Mouse (Mus musculus): ENCODE results near the gene Nfkb1. TPM values are rescaled to one million over a fixed set of nuclear protein-coding genes. Genes with fewer than 3 reads are reported as not detected.

The Nfkb1 gene
- total RNA-seq, 2 experiments from 2014 or later = 48.3 to 58.1 TPM

DNA sequence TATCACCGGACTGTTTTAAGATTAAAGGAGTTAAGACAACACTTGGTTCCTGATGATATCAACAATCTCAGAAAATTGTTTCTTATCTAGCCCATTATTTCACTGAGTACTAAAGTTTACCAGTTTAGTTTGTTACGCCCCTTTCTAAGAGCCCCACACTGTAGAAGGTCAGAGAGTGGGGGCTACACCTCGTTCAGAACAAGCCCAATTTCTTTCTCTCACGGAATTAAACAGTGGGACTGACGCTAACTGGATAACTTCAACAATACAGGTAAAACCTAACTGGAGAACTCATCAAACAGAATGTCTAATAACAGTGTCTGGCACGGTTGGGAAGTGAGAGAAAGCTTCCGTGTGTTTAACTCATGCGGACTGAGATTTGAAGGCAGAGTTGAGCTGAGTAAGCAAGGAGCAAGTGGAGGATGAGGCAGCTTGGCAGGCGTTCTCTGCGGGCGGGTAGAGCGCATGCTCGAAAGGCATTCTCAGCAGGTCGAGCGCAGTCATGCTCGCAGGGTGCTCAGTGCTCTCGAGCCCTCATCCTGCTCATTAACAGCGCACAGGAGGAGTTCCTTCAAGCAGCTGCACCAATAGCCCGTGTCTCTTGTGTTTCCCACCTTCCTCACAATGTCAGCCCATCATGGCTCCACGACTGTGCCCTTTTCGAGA, 60.8 kb downstream of the Nfkb1 start:
- DNase-seq = no peak

DNA sequence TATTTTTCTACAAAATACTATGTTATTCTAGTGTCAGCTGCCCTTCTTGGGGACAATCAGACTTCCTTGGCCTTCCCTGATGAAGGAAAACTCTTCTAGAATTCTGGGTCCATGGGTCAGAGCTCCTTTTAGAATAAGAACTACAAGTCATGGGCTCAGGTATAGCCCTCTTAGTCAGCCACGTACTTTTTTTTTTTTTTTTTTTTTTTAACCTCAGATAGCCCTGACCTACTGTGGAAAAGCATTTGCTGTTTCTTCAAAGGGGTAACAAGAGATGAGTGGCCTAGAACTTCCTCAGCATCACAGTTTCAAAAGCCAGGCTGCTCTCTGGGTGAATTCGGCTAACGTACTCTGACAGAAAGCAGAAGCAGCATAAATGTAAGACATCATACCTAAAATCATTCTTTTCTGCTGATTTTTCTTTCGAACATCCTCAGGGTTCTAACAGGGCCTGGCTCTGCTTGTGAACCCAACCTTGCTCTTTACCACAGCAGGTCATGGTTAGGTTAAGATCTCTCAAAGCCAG, 61.5 kb downstream of the Nfkb1 start:
- no peak for DNase-seq

DNA sequence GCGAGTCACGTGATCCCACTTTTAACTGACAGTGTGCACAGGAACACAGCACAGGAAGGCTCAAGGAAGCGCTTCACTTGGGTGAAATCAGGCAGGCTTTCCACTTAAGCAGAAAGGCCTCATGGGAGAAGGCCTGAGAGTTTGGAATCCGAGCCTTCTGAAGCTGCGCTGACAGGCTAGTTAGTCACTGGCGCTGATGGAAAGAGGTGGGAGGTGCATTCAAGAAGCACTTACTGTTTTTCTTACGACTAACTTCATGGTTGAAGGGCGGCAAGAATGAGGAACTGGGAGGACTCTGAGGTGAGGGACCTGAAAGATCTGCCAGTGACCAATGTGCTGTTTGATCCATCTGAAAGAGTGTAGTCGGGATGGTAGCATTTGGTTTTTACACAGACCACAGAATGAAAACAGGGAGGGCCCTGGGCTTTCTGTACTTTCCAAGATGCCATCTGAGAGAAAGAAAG, 62.6 kb downstream of the Nfkb1 start:
- no peak for DNase-seq

DNA sequence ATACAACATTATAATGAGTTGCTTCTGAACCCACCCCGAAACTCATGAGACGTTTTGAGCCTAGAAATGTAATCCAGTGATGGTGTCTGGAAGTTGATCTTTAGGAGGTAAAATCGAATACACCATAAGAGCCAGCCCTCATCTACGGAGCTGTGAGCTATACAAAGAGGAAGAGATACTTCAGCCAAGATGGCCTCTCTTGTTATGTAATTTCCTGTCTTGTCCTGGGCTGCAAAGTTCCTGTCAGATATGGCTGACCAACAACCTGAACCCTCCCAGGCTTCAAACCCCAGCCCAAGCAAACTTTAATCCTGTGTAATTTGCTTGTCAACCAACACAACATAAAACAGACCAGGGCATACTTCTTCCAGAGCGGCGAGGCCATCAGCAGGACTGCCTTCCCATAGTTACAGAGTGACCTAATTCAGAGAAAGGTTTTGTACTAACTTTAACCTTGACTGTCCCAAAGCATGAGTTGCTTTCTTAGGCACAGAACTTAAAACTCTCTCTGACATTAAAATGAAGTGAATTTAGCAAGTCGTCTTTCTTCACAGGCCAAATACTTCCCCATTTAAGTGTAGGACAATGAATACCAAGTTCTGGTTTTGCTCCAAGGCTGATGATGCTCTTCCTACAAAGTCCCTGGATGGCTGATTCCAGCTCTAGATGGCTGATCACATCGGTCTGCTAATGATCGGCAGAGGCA, 63.2 kb downstream of the Nfkb1 start:
- DNase-seq = no peak

DNA sequence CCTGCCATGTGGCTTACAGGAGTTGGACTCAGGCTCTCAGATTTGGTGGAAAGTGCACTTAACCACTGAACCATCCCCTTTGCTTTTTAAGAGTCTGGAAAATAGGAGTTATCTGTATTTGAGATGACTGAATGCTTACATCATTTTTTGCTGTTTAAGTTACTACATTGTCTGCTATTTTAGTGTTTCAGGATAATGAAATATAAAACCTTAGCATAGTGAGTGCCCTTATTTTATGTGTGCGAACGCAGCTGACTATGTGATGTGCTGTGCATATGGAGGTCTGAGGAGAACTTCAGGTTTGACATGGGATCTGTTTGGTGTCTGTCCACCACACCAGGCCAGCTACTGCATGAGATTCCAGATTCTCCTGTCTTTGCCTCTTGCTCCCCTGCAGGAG, 66.1 kb downstream of the Nfkb1 start:
- no peak for DNase-seq

DNA sequence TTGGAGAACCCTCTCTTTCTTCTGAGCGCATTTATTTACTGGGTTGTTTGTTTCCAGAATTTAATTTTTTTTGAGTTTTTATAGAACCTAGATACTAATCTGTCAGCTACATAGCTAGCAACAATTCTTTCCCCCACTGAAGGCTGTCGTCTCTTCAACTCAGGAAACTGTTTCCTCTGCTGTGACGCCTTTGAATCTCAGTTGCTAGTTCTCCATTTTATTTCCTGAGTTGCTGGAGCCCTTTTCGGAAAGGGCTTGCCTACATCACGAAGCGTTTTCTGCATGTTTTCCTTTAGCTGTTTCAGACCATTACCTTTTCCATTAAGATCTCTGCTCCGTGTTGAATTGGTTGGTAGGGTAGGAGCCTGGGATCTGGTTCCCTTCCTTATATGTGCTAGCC, 74.6 kb downstream of the Nfkb1 start:
- DNase-seq = no peak

DNA sequence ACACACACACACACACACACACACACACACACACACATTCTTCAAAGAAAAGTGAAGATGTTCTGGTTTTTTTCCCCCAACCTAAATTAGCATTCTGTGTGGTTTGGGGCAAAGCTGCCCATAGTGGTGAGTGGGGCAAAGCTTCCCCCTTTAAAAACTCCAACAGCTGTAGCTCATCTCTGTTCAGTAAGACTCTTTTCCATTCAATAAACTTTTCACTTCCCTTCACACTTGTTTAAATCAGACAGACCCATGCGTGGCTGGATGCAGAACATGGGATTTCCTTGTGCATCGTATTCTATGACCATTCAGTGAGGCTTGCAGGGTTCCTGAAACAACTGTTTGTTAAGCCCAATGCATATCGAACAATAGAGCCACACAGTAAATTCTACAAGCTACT, 77.0 kb downstream of the Nfkb1 start:
- no peak for DNase-seq

DNA sequence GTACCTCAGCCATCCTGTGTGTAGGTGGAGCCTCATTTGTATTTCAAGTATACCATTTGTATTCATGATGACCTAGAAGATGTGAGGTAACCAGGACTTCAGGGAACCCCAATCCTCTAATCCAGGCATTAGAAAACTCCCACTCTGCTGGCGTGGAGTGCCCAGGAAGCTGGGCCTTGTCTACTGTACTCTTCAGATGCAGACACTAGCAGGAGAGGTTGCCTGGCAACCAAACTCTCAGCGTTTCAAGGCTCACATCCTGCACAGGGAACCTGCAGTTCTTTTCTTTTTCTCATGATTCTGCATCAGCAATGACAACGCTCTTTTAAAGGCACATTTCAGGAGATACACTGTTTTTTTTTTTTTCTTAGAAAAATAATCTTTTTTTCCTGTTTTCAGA, 81.1 kb downstream of the Nfkb1 start:
- DNase-seq = no peak

DNA sequence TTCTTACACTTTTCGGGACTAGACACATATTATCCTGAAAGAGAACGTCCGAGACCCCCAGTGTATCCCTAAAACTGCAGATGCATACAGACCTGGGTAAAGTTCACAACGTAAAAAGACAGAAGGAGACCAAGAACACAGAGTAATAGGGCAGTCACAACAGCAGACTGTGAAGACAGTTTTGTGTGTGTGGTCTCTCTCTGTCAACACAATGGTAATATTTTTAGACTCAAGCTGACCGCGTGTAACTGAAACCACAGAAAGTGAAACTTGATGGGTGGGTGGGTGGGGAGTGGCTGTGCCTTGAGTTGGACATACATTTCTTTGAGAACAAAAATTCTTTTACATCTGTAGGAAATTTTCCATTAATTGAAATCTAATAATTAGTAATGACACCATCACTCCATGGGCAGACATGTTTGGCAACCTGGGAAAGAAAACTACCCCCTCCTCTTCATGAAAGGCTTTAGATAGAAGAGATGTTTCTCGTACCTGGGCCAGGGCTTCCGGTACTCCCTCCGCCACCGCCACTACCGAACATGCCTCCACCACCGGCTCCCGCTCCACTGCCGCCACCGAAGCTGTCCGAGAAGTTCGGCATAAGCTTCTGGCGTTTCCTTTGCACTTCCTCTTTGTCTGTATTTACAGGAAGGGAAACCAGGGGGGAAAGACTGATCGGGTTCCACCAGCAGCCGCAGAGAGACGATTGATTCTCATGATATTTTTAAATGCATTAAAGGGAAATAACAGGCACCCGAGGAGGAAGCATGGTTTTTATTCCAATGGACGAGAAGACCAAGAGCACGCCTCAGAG, 83.5 kb downstream of the Nfkb1 start:
- DNase-seq = no peak

DNA sequence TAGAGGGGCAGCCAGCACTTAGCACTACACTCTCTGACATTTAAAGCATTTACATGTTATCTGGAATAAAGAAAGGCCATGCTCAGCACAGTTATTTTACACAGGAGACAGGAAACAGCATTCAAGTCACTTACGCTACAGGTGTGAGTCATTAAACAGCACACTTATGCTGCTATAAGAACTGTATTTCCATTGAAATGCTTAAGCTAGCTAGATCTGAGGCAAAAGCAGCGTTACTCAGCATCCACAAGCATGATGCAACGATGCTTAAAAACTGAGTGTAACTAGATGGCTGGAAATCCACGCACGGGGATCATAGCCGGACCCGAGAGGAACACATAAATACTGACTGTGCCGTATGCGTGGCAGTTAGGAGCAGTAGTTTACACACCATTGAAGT, 84.3 kb downstream of the Nfkb1 start:
- DNase-seq = no peak

DNA sequence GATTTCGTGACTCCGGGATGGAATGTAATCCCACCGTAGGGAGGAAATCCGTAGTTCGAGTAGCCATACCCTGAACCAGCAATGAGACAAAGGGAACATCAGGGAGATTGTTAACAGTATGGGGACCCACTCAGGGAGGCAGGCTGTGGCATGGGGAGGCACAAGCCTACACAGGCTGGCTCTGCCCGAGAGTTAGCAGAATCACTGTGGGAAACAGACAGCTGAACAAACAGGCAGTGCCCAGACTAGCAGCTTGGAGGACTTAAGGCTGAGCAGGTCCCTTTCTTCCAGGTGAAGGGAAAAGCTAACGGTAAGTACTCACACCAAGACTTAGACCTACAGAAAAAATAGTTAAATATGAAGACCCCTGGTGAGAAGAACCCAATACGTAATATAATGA, 84.8 kb downstream of the Nfkb1 start:
- no peak for DNase-seq

DNA sequence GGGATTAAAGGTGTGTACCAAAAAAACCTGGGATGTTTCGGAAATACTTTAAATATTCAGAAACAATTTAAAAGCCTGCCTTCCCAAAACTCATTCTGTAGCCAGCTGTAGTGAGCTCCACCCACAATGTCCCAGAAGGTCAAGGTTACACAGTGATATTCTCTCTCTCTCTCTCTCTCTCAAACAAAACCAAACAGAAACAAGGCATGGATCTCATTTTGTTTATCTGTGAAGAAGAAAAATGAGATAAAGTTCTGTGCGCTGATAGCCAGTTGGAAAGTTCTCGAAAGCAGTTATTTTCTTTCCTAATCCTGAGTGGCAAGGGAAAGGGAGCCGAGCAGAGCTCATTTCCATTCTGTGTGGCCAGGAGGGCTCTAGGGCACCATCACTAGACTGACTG, 85.9 kb downstream of the Nfkb1 start:
- DNase-seq = no peak

DNA sequence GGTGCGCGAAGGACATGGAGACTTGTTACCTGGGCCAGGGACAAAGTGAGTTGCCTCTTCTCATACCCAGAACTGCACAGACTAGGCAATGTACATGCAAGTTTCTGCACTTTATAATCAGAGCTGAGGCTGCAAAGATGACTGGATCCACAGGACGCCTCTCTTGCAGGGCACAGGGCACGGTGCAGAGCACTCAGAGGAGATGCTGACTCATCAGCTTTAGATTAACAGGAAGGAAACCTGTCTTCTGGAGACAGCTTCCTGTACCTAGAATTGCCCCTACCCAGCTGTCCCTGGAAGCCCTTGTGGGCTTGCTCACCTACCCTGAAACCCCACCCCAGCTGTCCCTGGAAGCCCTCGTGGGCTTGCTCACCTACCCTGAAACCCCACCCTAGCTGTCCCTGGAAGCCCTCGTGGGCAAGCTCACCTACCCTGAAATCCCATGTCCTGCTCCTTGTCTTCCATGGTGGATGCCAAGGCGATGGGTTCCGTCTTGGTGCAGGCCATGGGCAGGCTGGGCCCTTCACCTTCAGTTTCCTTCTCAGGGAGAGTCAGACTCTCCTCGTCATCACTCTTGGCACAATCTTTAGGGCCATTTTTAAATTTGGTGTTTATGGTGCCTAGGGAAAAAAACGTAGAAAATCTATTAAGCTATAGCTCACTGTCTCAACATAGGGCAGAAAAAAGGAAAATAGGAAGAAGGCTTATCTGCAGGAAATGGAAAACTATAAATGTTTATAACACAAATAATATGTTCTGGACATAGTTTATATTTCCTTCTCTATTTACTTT, 86.5 kb downstream of the Nfkb1 start:
- no peak for DNase-seq

DNA sequence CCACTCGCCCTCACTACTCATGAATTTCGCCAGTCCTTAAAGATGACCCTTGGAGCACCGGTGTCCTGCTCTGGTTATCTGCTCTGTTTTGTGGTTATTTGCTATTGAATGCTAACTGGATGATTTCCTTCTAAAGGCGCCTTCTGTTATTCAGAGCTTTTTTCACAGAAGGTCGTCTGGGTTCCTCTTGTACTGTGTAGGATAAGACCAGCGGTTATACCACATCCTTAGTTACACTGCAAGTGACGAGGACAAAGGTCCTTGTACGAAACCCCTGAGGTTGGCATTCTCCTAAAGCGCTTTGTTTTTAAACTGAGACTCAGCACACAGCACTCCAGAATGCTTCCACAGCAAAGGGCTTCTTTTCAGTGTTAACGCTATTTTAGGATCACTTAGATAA, 88.6 kb downstream of the Nfkb1 start:
- no peak for DNase-seq

DNA sequence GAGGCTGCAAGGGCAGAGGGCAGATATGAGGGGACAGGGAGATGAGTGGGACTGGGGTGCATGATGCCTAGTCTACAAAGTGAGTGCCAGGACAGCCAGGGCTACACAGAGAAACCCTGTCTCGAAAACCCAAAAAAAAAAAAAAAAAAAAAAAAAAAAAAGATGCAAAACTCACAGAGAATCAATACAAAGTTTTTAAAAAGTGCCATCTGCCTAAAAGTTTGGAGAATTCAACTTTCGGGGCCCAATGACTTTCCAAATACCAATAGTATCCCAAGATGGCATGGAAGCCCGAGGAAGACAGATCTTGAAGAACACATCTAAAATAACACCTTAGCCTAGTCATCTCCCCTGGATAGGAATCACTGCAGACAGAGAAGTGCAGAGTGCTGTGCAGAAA, 93.0 kb downstream of the Nfkb1 start:
- no peak for DNase-seq

DNA sequence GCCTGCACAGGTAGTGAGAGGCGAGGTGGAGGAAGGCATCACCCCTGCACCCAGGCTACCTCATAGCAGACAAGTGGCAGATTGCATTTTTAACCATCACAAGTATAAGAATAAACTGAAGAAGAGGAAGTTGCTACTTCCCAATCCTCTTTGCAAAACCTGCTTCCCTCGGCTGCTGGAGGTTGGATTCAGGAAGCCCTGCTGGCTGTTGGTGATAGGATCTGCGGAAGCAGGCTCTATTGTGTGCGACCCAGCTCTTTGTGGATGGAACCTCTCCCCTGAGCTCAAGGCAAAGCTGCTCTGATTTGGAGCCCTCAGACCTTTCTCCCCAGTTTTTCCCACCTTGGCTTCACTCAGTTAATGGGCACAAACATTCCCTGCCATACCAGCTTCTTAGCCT, 94.3 kb downstream of the Nfkb1 start:
- no peak for DNase-seq

DNA sequence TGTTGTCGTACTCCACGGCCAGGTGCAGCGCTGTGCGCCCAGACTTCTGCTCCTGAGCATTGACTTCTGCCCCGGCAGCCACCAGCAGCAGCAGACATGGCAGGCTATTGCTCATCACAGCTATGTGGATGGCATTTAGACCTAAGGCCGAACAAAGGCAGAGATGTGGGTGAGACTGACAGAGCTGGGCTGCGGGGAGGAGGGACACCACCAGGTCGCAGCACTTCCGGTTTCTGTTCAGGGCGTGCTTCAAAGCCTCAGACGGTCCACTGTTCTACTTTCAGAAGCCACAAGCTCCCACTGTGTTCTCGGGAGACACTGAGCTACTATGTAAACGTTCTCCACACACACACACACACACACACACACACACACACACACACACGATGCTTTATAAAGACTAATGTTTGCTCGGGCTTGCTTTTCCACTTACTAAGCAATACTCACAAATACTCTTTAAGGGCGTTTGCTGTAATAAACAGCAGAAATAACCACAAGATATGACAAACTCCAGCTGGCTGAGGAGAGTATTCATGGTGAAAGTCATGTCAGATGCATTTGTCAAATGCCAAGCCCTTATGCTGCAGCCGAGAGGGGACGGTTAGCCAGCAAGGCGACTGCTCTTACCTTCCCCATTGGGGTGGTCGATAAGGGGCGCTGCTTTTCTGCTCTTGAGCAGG, 97.0 kb downstream of the Nfkb1 start:
- no peak for DNase-seq

DNA sequence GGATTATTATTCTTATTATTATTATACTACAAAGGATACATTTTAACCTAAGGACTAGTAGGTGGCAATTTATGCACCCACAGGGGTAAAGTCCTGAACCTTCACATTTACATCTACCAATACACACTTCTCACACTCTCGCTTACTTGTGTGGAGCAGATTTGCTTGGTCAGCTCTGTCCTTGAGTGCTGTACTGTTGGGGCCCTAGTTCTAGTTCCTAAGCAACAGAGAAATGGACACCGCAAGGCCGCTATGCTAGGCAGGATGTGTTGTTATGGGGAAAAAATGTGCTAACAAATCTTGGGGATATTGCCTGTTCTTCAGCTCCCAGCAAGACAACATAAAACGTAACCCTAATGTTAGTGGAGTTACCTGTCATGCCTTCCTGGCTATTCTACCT, 99.3 kb downstream of the Nfkb1 start:
- no peak for DNase-seq

DNA sequence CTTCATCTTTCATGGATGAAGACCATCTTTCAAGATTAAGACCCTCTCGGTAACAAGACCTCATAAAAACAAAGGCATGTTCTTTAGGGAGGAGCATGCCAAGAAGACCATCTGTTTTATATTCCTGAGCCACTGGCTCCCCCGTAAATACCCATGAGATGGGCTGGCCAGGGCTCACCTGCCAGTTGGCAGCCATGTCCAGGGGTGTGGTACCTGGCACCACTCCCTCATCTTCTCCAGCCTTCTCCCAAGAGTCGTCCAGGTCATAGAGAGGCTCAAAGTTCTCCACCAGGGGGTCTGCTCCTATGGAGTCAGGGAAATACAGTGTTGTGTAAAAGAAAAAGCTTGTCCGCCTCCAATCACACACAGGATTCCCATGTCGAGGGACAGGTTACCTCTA, 100.0 kb downstream of the Nfkb1 start:
- no peak for DNase-seq

DNA sequence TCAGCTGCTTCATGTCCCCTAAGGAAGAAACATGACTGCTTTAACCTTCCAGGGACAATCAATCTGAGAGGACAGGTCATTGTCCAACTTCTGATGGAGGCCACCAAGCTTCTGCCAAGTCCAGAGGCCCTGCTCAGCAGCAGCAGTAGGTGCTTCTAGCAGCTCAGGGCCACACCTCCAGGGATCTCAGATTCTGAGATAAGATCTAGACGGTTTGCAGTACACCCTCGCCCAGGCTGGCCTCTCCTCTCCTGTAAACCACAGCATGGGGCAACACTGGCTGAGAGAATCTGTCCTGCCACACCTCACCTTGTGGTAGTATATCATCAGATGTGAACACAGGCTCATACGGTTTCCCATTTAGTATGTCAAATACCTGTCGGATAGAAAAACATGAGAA, 100.9 kb downstream of the Nfkb1 start:
- peak; percentile 36 for DNase-seq

DNA sequence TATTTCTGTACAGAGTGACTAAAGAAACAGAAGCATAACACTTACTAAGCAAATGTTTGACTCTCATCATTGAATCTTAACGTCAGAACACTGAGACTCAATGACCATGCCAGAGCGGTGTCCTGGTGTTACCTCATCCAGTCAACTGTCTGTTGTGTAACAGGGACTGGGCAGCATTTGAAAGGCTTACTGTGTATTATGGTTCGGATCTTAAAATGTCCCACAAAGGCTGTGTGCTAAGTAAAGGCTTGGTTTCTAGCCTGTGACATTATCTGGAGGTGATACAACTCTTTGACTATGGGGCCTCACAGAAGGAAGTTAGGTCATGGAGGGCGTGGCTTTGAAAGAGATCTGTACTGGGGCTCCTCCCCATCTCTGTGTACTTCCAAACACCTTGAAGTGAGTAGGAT, 104.9 kb downstream of the Nfkb1 start:
- no peak for DNase-seq

DNA sequence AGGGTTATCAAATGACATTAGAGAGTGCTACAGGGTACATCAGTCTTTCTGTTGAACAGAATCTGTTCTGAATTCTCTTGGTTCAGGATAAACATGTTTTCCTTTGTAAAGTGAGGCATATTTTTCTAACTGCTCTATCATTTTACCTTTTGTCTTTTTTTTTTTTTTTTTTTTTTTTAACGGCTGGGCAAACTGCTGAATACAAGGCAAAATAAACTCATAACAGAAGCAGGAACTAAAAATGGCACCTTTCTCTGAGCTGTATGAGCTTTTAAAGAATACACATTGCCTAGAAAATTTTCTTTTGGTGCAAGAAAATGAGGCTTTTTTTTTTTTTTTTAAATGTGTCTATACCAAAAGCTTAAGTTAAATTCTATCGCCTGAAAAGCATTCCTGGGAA, 105.3 kb downstream of the Nfkb1 start:
- DNase-seq = no peak

Measured in adrenal gland, postnatal 10 days (tissue).